Mouse (Mus musculus) neural tube, embryonic 14.5 days (tissue): ENCODE results near the gene Srrd. TPM values are rescaled to one million over a fixed set of nuclear protein-coding genes. Genes with fewer than 3 reads are reported as not detected.
A peak's percentile ranks its signal among the peaks of the same experiment; 100 is the strongest.

Experiments used
- ATAC-seq: fragments of 200-750 bp; cut with Nextera tagmentation; 2 replicates; pipeline ENCODE4 v1.8.0; 2017; ENCODE audit warnings: low read depth, mild to moderate bottlenecking, moderate TSS enrichment, moderate library complexity
- H3K27ac ChIP-seq: fragments of 300-500 bp; sonication (generic); 2 replicates; pipeline ENCODE4 v1.5.1; 2014; ENCODE audit warnings: low read depth, mild to moderate bottlenecking, control low read depth, low read length, moderate library complexity, mixed read lengths
- H3K27me3 ChIP-seq: fragments of 300-500 bp; sonication (generic); 2 replicates; pipeline ENCODE4 v1.6.1; 2014; ENCODE audit warnings: low read length; ENCODE audit not compliant: control insufficient read depth, insufficient read depth
- H3K36me3 ChIP-seq: fragments of 300-500 bp; sonication (generic); 2 replicates; pipeline ENCODE4 v1.6.1; 2014; ENCODE audit warnings: low read length, mixed read lengths; ENCODE audit not compliant: control insufficient read depth, insufficient read depth
- H3K4me1 ChIP-seq: fragments of 300-500 bp; sonication (generic); 2 replicates; pipeline ENCODE4 v1.6.1; 2014; ENCODE audit warnings: low read length; ENCODE audit not compliant: control insufficient read depth, insufficient read depth
- H3K4me2 ChIP-seq: fragments of 300-500 bp; sonication (generic); 2 replicates; pipeline ENCODE4 v1.6.1; 2014; ENCODE audit warnings: mild to moderate bottlenecking, low read depth, low read length, control low read depth
- H3K4me3 ChIP-seq: fragments of 300-500 bp; sonication (generic); 2 replicates; pipeline ENCODE4 v1.5.1; 2014; ENCODE audit warnings: low read depth, low read length, control low read depth, mixed read lengths
- H3K9ac ChIP-seq: fragments of 300-500 bp; sonication (generic); replicated peaks from 2 replicates; pipeline ENCODE4 v1.6.1; 2014; ENCODE audit warnings: low read depth, mild to moderate bottlenecking, control low read depth, low read length, mixed read lengths
- H3K9me3 ChIP-seq: fragments of 300-500 bp; sonication (generic); 2 replicates; pipeline ENCODE4 v1.6.1; 2016; ENCODE audit warnings: low read length; ENCODE audit not compliant: control insufficient read depth
- WGBS: fragments of 180-500 bp; shearing (Covaris S2); extraction: QIAGEN DNeasy Blood & Tissue Kit; methylation state at CpG from one replicate; pipeline ENCODE4 v1.1.7; 2014; 5-methylcytosine and 5-hydroxymethylcytosine counted together
- polyA plus RNA-seq: library from polyadenylated mRNA; unstranded; fragments of >200 nt; fragmentation: Nextera tagmentation; extraction: Ambion mirVana; gene quantifications from 2 replicates; pipeline ENCODE4 v1.2.1, GENCODE M21; 2014

Gene Srrd
- polyA plus RNA-seq, 1 experiment from 2014 or later, result 71.9 TPM

- H3K36me3 ChIP-seq, result peaks cover 11% of the 10 kb centered on the region; the same call in 1 of the 2 replicates
- no peak overlapping the region for H3K9ac ChIP-seq
- H3K4me1 ChIP-seq, result no peaks in the 10 kb centered on the region
- ATAC-seq, result no peak
- H3K27ac ChIP-seq, result no peak overlapping the region
- H3K27me3 ChIP-seq, result no peaks in the 10 kb centered on the region
- no peaks in the 10 kb centered on the region for H3K9me3 ChIP-seq
- H3K4me2 ChIP-seq, result no peak overlapping the region
- WGBS, result 92% methylated on average over 11 of the region's 11 CpGs
- H3K4me3 ChIP-seq, result no peak overlapping the region
These were observed 38.3 kb upstream of the Srrd start for GRCm38 (mm10) chr5:112381154-112381553.

- H3K4me2 ChIP-seq, result no peak overlapping the region
- peaks cover 18% of the 10 kb centered on the region for H3K36me3 ChIP-seq
- ATAC-seq, result no peak
- no peaks in the 10 kb centered on the region for H3K27me3 ChIP-seq
- H3K4me1 ChIP-seq, result no peaks in the 10 kb centered on the region
- WGBS, result 87% methylated on average over 6 of the region's 6 CpGs
- no peak overlapping the region for H3K9ac ChIP-seq
- no peak overlapping the region for H3K4me3 ChIP-seq
- no peak overlapping the region for H3K27ac ChIP-seq
- H3K9me3 ChIP-seq, result no peaks in the 10 kb centered on the region
These were observed 35.9 kb upstream of the Srrd start for GRCm38 (mm10) chr5:112378716-112379115.

GRCm38 (mm10) chr5:112377380-112377779 is 34.5 kb upstream of the Srrd start:
- Histone ChIP-seq H3K4me2 (no peak overlapping the region), H3K9ac (no peak overlapping the region), H3K27me3 (no peaks in the 10 kb centered on the region), H3K4me1 (peaks cover 3% of the 10 kb centered on the region; the same call in 1 of the 2 replicates), H3K4me3 (no peak overlapping the region), H3K27ac (no peak overlapping the region), H3K9me3 (no peaks in the 10 kb centered on the region), H3K36me3 (peaks cover 18% of the 10 kb centered on the region)
- 94% methylated on average over 1 of the region's 1 CpGs for WGBS
- no peak for ATAC-seq

- H3K9me3 ChIP-seq, result no peaks in the 10 kb centered on the region
- H3K36me3 ChIP-seq, result peaks cover 19% of the 10 kb centered on the region
- no peak overlapping the region for H3K27ac ChIP-seq
- no peak overlapping the region for H3K4me2 ChIP-seq
- no peak overlapping the region for H3K4me3 ChIP-seq
- H3K27me3 ChIP-seq, result no peaks in the 10 kb centered on the region
- peaks cover 15% of the 10 kb centered on the region for H3K4me1 ChIP-seq
- ATAC-seq, result no peak
- 89% methylated on average over 4 of the region's 4 CpGs for WGBS
- H3K9ac ChIP-seq, result no peak overlapping the region
These were observed 33.3 kb upstream of the Srrd start for GRCm38 (mm10) chr5:112376111-112376510.

- H3K9me3 ChIP-seq, result no peaks in the 10 kb centered on the region
- 26% methylated on average over 7 of the region's 7 CpGs for WGBS
- peaks cover 26% of the 10 kb centered on the region for H3K36me3 ChIP-seq
- no peak overlapping the region for H3K4me2 ChIP-seq
- H3K9ac ChIP-seq, result 0 out of 2 replicates have a peak overlapping the region, but pooled peaks have one; percentile 8
- peak overlapping the region; percentile 74 for H3K27ac ChIP-seq
- peaks cover 34% of the 10 kb centered on the region for H3K4me1 ChIP-seq
- H3K27me3 ChIP-seq, result no peaks in the 10 kb centered on the region
- peak; percentile 89 for ATAC-seq
- no peak overlapping the region for H3K4me3 ChIP-seq
These were observed 29.1 kb upstream of the Srrd start for GRCm38 (mm10) chr5:112371933-112372332.

- H3K4me1 ChIP-seq, result peaks cover 34% of the 10 kb centered on the region
- 0 out of 2 replicates have a peak, but pooled peaks have one; percentile 2 for ATAC-seq
- peaks cover 23% of the 10 kb centered on the region for H3K36me3 ChIP-seq
- peak overlapping the region; percentile 34; the same call in 1 of the 2 replicates for H3K27ac ChIP-seq
- H3K9me3 ChIP-seq, result no peaks in the 10 kb centered on the region
- H3K9ac ChIP-seq, result no peak overlapping the region
- H3K27me3 ChIP-seq, result no peaks in the 10 kb centered on the region
- H3K4me3 ChIP-seq, result no peak overlapping the region
- 78% methylated on average over 12 of the region's 12 CpGs for WGBS
- no peak overlapping the region for H3K4me2 ChIP-seq
These were observed 27.5 kb upstream of the Srrd start for GRCm38 (mm10) chr5:112370236-112370813.

GRCm38 (mm10) chr5:112369326-112369725 is 26.5 kb upstream of the Srrd start:
- H3K4me1 ChIP-seq, result peaks cover 34% of the 10 kb centered on the region
- ATAC-seq, result no peak
- no peaks in the 10 kb centered on the region for H3K27me3 ChIP-seq
- peaks cover 22% of the 10 kb centered on the region for H3K36me3 ChIP-seq
- no peak overlapping the region for H3K4me2 ChIP-seq
- H3K27ac ChIP-seq, result no peak overlapping the region
- no peak overlapping the region for H3K9ac ChIP-seq
- H3K4me3 ChIP-seq, result no peak overlapping the region
- no peaks in the 10 kb centered on the region for H3K9me3 ChIP-seq
- 78% methylated on average over 13 of the region's 13 CpGs for WGBS

- 46% methylated on average over 10 of the region's 10 CpGs for WGBS
- H3K4me1 ChIP-seq, result peaks cover 34% of the 10 kb centered on the region
- no peaks in the 10 kb centered on the region for H3K27me3 ChIP-seq
- peaks cover 28% of the 10 kb centered on the region for H3K36me3 ChIP-seq
- ATAC-seq, result no peak
- H3K9me3 ChIP-seq, result no peaks in the 10 kb centered on the region
- no peak overlapping the region for H3K27ac ChIP-seq
- no peak overlapping the region for H3K4me2 ChIP-seq
- H3K9ac ChIP-seq, result no peak overlapping the region
- H3K4me3 ChIP-seq, result no peak overlapping the region
These were observed 25.8 kb upstream of the Srrd start for GRCm38 (mm10) chr5:112368666-112369065.

GRCm38 (mm10) chr5:112367929-112368328 is 25.1 kb upstream of the Srrd start:
- H3K36me3 ChIP-seq, result peaks cover 30% of the 10 kb centered on the region

More at GRCm38 (mm10) chr5:112367929-112368328, 25.1 kb upstream of the Srrd start:
- WGBS, result 91% methylated on average over 12 of the region's 12 CpGs
- Histone ChIP-seq H3K4me2 (no peak overlapping the region), H3K4me1 (peaks cover 34% of the 10 kb centered on the region), H3K27me3 (no peaks in the 10 kb centered on the region), H3K9me3 (no peaks in the 10 kb centered on the region), H3K4me3 (no peak overlapping the region), H3K27ac (no peak overlapping the region), H3K9ac (no peak overlapping the region)
- ATAC-seq, result no peak
